Mouse (Mus musculus) small intestine, adult 2 months (tissue): Measurements from ENCODE around the gene Fbln2.

Source experiments
- CTCF ChIP-seq: fragments of 200-500 bp; IDR thresholded peaks from 2 replicates; pipeline ENCODE4 v1.5.1; 2012; ENCODE audit warnings: low read depth, mild to moderate bottlenecking, control low read depth, inconsistent platforms, low read length, moderate library complexity, mixed read lengths; ENCODE audit not compliant: insufficient replicate concordance, insufficient read length; ENCODE audit errors: extremely low read depth
- POLR2A ChIP-seq: fragments of 200-500 bp; IDR thresholded peaks from 2 replicates; pipeline ENCODE4 v1.6.1; 2012; ENCODE audit warnings: low read depth, mild to moderate bottlenecking, control low read depth, inconsistent platforms, low read length, moderate library complexity

DNA sequence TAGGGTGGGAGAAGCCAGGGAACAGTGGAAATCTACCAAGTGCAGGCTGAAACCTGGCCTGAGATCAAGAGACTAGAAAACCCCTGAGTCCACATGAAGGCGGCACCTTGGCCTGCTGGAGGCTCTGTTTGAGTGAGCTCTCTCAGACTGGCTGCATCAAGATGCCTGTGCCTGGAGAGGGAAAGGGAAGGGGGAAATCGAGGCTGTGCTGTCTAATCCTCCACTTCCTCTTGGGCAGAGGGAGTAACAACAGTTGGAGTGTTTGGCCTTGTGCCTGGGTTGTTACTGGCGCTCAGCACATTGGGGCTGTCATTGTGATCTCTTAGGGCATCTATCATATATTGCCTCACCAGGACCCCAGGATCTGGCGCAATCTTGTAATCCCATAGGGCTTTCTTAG is 36.4 kb downstream of the Fbln2 start:
- no peak for TF ChIP-seq POLR2A
- TF ChIP-seq CTCF = no peak
